Mouse (Mus musculus): ENCODE data around the gene Lcn3. TPM values are rescaled to one million over a fixed set of nuclear protein-coding genes. Genes with fewer than 3 reads are reported as not detected.
"Not testable (repeated sequence)": the region's sequence is repeated elsewhere in the genome, so short reads cannot be mapped to it uniquely, and the experiment has no call there.

Lcn3 gene
- not detected in 2 replicates for polyA plus RNA-seq (2011; ENCODE audit: insufficient read depth, insufficient read length, low replicate concordance, missing spikeins)

- no peak within 1 kb of the TSS for H3K4me3 ChIP-seq (replicated peaks; ENCODE audit: control insufficient read depth, low read depth, low read length)
- TF ChIP-seq POLR2A (IDR thresholded peaks at IDR 0.05; ENCODE audit: borderline replicate concordance, control insufficient read depth, low read depth, low read length), result no peak
- TF ChIP-seq CTCF (IDR thresholded peaks at IDR 0.05; ENCODE audit: control insufficient read depth, insufficient read depth, low read length), result no peak
- H3K4me1 ChIP-seq (ENCODE audit: control insufficient read depth, insufficient read depth, low read length), result no peaks in the 10 kb centered on the region
- H3K27ac ChIP-seq (ENCODE audit: control insufficient read depth, insufficient read depth, low read depth, low read length, poor library complexity), result no peak within 1 kb of the TSS
- WGBS, result 53% methylated on average over 2 of the region's 2 CpGs
Observed at GRCm38 (mm10) chr2:25765269-25765668, at the start of gene Lcn3. TSS of gene Lcn3 (plus strand) at chr2:25765569.

GRCm38 (mm10) chr2:25717222-25717621 is 48.1 kb upstream of the Lcn3 start:
- Histone ChIP-seq H3K27ac (ENCODE audit: control insufficient read depth, insufficient read depth, low read depth, low read length, poor library complexity) (no peak overlapping the region), H3K4me3 (replicated peaks; ENCODE audit: control insufficient read depth, low read depth, low read length) (no peak overlapping the region), H3K4me1 (ENCODE audit: control insufficient read depth, insufficient read depth, low read length) (no peaks in the 10 kb centered on the region)
- no peak for TF ChIP-seq CTCF (IDR thresholded peaks at IDR 0.05; ENCODE audit: control insufficient read depth, insufficient read depth, low read length)
- TF ChIP-seq POLR2A (IDR thresholded peaks at IDR 0.05; ENCODE audit: borderline replicate concordance, control insufficient read depth, low read depth, low read length), result no peak

GRCm38 (mm10) chr2:25733199-25733930 is 32.0 kb upstream of the Lcn3 start:
- TF ChIP-seq POLR2A (IDR thresholded peaks at IDR 0.05; ENCODE audit: borderline replicate concordance, control insufficient read depth, low read depth, low read length) (no peak), CTCF (IDR thresholded peaks at IDR 0.05; ENCODE audit: control insufficient read depth, insufficient read depth, low read length) (no peak)
- 49% methylated on average over 2 of the region's 2 CpGs for WGBS
- H3K27ac ChIP-seq (ENCODE audit: control insufficient read depth, insufficient read depth, low read depth, low read length, poor library complexity), result no peak overlapping the region

GRCm38 (mm10) chr2:25736709-25737108 is 28.7 kb upstream of the Lcn3 start, which contains the start of gene Obp2b:
TSS of gene Obp2b (plus strand) at chr2:25737009.
- WGBS, result 76% methylated on average over 3 of the region's 3 CpGs
- H3K4me1 ChIP-seq (ENCODE audit: control insufficient read depth, insufficient read depth, low read length); H3K27ac ChIP-seq (ENCODE audit: control insufficient read depth, insufficient read depth, low read depth, low read length, poor library complexity); H3K4me3 ChIP-seq (replicated peaks; ENCODE audit: control insufficient read depth, low read depth, low read length): not testable (repeated sequence)

More at GRCm38 (mm10) chr2:25733199-25733930, 32.0 kb upstream of the Lcn3 start:
- Histone ChIP-seq H3K4me1 (ENCODE audit: control insufficient read depth, insufficient read depth, low read length) (no peaks in the 10 kb centered on the region), H3K4me3 (replicated peaks; ENCODE audit: control insufficient read depth, low read depth, low read length) (no peak overlapping the region)

GRCm38 (mm10) chr2:25741671-25742070 is 23.7 kb upstream of the Lcn3 start:
- no peak overlapping the region for H3K27ac ChIP-seq (ENCODE audit: control insufficient read depth, insufficient read depth, low read depth, low read length, poor library complexity)
- H3K4me1 ChIP-seq (ENCODE audit: control insufficient read depth, insufficient read depth, low read length), result no peaks in the 10 kb centered on the region
- 38% methylated on average over 1 of the region's 1 CpGs for WGBS
- no peak for TF ChIP-seq POLR2A (IDR thresholded peaks at IDR 0.05; ENCODE audit: borderline replicate concordance, control insufficient read depth, low read depth, low read length)
- TF ChIP-seq CTCF (IDR thresholded peaks at IDR 0.05; ENCODE audit: control insufficient read depth, insufficient read depth, low read length), result no peak
- H3K4me3 ChIP-seq (replicated peaks; ENCODE audit: control insufficient read depth, low read depth, low read length), result no peak overlapping the region

- H3K4me1 ChIP-seq (ENCODE audit: control insufficient read depth, insufficient read depth, low read length), result no peaks in the 10 kb centered on the region
- 81% methylated on average over 1 of the region's 1 CpGs for WGBS
- TF ChIP-seq POLR2A (IDR thresholded peaks at IDR 0.05; ENCODE audit: borderline replicate concordance, control insufficient read depth, low read depth, low read length) (no peak), CTCF (IDR thresholded peaks at IDR 0.05; ENCODE audit: control insufficient read depth, insufficient read depth, low read length) (no peak)
- H3K27ac ChIP-seq (ENCODE audit: control insufficient read depth, insufficient read depth, low read depth, low read length, poor library complexity), result no peak overlapping the region
- H3K4me3 ChIP-seq (replicated peaks; ENCODE audit: control insufficient read depth, low read depth, low read length), result no peak overlapping the region
Observed at GRCm38 (mm10) chr2:25754201-25754600, 11.2 kb upstream of the Lcn3 start.

- no peaks in the 10 kb centered on the region for H3K4me1 ChIP-seq (ENCODE audit: control insufficient read depth, insufficient read depth, low read length)
- TF ChIP-seq POLR2A (IDR thresholded peaks at IDR 0.05; ENCODE audit: borderline replicate concordance, control insufficient read depth, low read depth, low read length) (no peak), CTCF (IDR thresholded peaks at IDR 0.05; ENCODE audit: control insufficient read depth, insufficient read depth, low read length) (no peak)
- 50% methylated on average over 4 of the region's 4 CpGs for WGBS
- no peak overlapping the region for H3K27ac ChIP-seq (ENCODE audit: control insufficient read depth, insufficient read depth, low read depth, low read length, poor library complexity)
- H3K4me3 ChIP-seq (replicated peaks; ENCODE audit: control insufficient read depth, low read depth, low read length), result no peak overlapping the region
Observed at GRCm38 (mm10) chr2:25758064-25758625, 7.2 kb upstream of the Lcn3 start.

GRCm38 (mm10) chr2:25767764-25768163 is 2.4 kb downstream of the Lcn3 start:
- H3K27ac ChIP-seq (ENCODE audit: control insufficient read depth, insufficient read depth, low read depth, low read length, poor library complexity), result no peak overlapping the region
- no peak overlapping the region for H3K4me3 ChIP-seq (replicated peaks; ENCODE audit: control insufficient read depth, low read depth, low read length)
- TF ChIP-seq CTCF (IDR thresholded peaks at IDR 0.05; ENCODE audit: control insufficient read depth, insufficient read depth, low read length), result no peak
- no peak for TF ChIP-seq POLR2A (IDR thresholded peaks at IDR 0.05; ENCODE audit: borderline replicate concordance, control insufficient read depth, low read depth, low read length)
- H3K4me1 ChIP-seq (ENCODE audit: control insufficient read depth, insufficient read depth, low read length), result no peaks in the 10 kb centered on the region
- WGBS, result 78% methylated on average over 4 of the region's 4 CpGs
